Mouse (Mus musculus): ENCODE measurements around the gene Rassf7. TPM values are rescaled to one million over a fixed set of nuclear protein-coding genes. Genes with fewer than 3 reads are reported as not detected.
A peak's percentile ranks its signal among the peaks of the same experiment; 100 is the strongest.

The Rassf7 gene
- polyA plus RNA-seq, 1 experiment from 2014 or later = 84.2 TPM

DNA sequence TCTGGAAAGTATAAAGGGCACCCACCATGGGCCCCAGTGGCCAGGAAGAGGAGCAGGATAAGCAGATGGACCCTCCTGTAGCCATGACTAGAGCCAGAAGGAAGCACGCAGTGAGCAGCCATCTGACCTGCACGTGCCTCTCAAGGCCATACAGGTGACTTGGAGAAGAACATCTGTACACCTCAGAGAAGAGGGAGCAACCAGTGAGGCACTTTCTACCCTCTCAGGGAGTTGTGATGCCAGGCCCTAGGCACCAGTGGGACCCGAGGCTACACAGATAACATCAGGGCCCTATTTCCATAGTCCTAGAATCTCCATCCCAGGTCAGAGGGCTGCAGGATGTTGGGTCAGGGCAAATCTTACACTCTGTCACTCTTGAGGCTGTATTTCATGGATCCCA lies 25.4 kb upstream of the Rassf7 start:
- H3K36me3 ChIP-seq (ENCODE audit: control insufficient read depth, insufficient read depth, low read length) = peaks cover 26% of the 10 kb centered on the region
- 93% methylated on average over 3 of the region's 3 CpGs for WGBS
- H3K4me1 ChIP-seq (replicated peaks; ENCODE audit: control insufficient read depth, insufficient read depth) = peaks cover 6% of the 10 kb centered on the region; the same call in 1 of the 2 replicates
- no peak overlapping the region for H3K9ac ChIP-seq (ENCODE audit: low read length)
- DNase-seq (ENCODE audit: low spot score) (no peak), ATAC-seq (ENCODE audit: low FRiP score, low TSS enrichment) (no peak)
- H3K9me3 ChIP-seq (ENCODE audit: control insufficient read depth, low read length) = no peaks in the 10 kb centered on the region
- no peak overlapping the region for H3K4me2 ChIP-seq (replicated peaks; ENCODE audit: low read depth)
- H3K27ac ChIP-seq (replicated peaks) = no peak overlapping the region
- no peak overlapping the region for H3K4me3 ChIP-seq (ENCODE audit: low read depth, low read length)
- TF ChIP-seq EP300 (optimal IDR thresholded peaks at IDR 0.05) (no peak), CTCF (IDR thresholded peaks at IDR 0.05; ENCODE audit: low read depth) (no peak)
- H3K27me3 ChIP-seq (ENCODE audit: control insufficient read depth, insufficient read depth, low read length) = no peaks in the 10 kb centered on the region

DNA sequence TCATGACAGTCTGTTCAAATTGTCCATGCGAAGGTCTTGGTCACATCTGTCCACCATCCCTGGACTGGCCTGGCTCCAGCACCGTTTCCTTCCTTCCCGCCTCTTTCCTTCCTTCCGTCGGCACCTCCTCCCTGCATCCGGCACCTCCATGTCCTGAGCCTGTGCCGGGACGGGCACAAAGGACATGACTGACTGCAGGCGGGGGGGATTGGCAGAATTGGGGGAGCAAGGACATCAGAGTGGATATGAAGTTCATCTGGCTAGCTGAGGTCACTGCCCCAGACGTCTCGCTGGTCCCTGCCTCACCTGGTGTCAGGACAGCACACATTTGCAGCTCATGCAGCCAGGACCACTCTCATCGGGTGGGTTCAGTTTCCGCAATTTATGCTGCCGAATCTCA lies 24.6 kb upstream of the Rassf7 start:
- ATAC-seq (ENCODE audit: low FRiP score, low TSS enrichment) (no peak), DNase-seq (ENCODE audit: low spot score) (no peak)
- H3K36me3 ChIP-seq (ENCODE audit: control insufficient read depth, insufficient read depth, low read length) = peaks cover 26% of the 10 kb centered on the region
- H3K9me3 ChIP-seq (ENCODE audit: control insufficient read depth, low read length) = no peaks in the 10 kb centered on the region
- no peak overlapping the region for H3K27ac ChIP-seq (replicated peaks)
- H3K4me1 ChIP-seq (replicated peaks; ENCODE audit: control insufficient read depth, insufficient read depth) = peaks cover 6% of the 10 kb centered on the region; the same call in 1 of the 2 replicates
- no peak for TF ChIP-seq CTCF (IDR thresholded peaks at IDR 0.05; ENCODE audit: low read depth)
- no peak for TF ChIP-seq EP300 (optimal IDR thresholded peaks at IDR 0.05)
- H3K9ac ChIP-seq (ENCODE audit: low read length) = no peak overlapping the region
- no peak overlapping the region for H3K4me3 ChIP-seq (ENCODE audit: low read depth, low read length)
- H3K4me2 ChIP-seq (replicated peaks; ENCODE audit: low read depth) = no peak overlapping the region
- WGBS = 80% methylated on average over 14 of the region's 14 CpGs
- H3K27me3 ChIP-seq (ENCODE audit: control insufficient read depth, insufficient read depth, low read length) = no peaks in the 10 kb centered on the region

DNA sequence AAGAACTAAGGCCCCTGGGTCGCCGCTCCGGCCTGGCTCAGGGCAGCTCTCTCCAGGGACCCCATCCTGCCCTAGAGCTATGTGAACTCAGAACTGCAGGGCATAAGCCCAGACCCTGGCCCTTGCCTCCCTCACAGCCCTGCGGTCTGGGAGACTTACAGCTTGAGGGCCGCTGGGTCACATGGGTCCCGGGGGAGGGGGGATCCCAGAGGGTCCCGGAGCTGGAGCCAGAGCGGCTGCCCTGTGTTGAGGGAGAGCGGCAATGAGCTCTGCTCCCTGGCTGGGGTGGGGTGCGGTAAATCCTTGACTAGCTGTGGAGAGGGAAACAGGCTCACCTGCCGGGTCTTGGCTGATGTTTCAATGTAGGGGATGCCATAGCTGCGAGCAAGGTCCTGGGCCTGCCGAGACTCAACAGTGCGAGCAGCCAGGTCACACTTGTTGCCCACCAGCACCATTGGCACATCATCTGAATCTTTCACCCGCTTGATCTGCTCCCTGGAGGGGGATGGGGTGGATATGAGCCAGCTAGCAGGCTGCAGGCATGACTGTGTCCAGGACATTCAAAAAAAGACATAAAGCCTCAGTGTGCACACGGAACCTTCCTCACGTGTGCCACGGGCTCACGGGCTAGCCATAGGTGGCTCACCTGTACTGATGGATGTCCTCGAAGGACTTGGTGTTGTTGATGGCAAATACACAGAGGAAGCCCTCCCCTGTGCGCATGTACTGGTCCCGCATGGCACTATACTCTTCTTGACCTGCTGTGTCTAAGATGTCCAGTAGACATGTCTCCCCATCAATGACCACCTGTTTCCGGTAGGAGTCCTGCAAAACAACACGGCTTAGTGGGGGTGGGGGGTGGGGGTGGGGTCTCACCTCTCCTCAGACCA lies 23.6 kb upstream of the Rassf7 start:
- DNase-seq (ENCODE audit: low spot score) (no peak), ATAC-seq (ENCODE audit: low FRiP score, low TSS enrichment) (no peak)
- Histone ChIP-seq H3K4me2 (replicated peaks; ENCODE audit: low read depth) (peak overlapping the region; percentile 87), H3K36me3 (ENCODE audit: control insufficient read depth, insufficient read depth, low read length) (peaks cover 26% of the 10 kb centered on the region), H3K27me3 (ENCODE audit: control insufficient read depth, insufficient read depth, low read length) (no peaks in the 10 kb centered on the region), H3K4me3 (ENCODE audit: low read depth, low read length) (peak overlapping the region; percentile 76; the same call in 1 of the 2 replicates), H3K9ac (ENCODE audit: low read length) (no peak overlapping the region; the same call in 1 of the 2 replicates), H3K4me1 (replicated peaks; ENCODE audit: control insufficient read depth, insufficient read depth) (peaks cover 6% of the 10 kb centered on the region; the same call in 1 of the 2 replicates), H3K9me3 (ENCODE audit: control insufficient read depth, low read length) (no peaks in the 10 kb centered on the region), H3K27ac (replicated peaks) (no peak overlapping the region)
- WGBS = 87% methylated on average over 24 of the region's 24 CpGs
- no peak for TF ChIP-seq CTCF (IDR thresholded peaks at IDR 0.05; ENCODE audit: low read depth)
- no peak for TF ChIP-seq EP300 (optimal IDR thresholded peaks at IDR 0.05)

DNA sequence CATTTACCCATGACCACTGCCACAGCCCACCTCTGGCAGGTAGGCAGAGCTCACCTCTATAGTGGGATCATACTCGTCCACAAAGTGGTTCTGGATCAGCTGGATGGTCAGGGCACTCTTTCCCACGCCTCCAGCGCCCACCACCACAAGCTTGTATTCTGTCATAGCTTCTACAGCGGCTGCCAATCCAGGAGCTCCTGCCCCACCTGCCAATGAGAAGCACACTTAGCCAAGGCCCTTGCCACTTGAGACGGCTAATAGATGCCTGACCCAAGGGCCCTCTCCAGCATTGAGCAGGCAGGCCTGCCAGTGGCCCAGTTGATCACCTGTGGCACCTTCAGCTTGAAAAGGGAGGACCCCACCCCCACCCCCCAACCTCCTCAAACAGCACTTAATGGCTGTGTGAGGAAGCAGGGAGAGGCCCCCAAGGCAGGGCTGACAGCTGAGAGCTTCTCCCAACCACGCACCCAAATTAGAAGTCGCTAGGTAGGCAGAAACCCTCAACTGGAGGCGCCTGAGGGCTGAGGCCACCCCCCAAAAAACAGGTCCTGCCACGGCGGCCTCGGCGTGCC lies 22.8 kb upstream of the Rassf7 start:
- no peaks in the 10 kb centered on the region for H3K9me3 ChIP-seq (ENCODE audit: control insufficient read depth, low read length)
- 23% methylated on average over 12 of the region's 12 CpGs for WGBS
- no peaks in the 10 kb centered on the region for H3K27me3 ChIP-seq (ENCODE audit: control insufficient read depth, insufficient read depth, low read length)
- peak overlapping the region; percentile 76 for H3K4me3 ChIP-seq (ENCODE audit: low read depth, low read length)
- peaks cover 26% of the 10 kb centered on the region for H3K36me3 ChIP-seq (ENCODE audit: control insufficient read depth, insufficient read depth, low read length)
- peak overlapping the region; percentile 91 for H3K27ac ChIP-seq (replicated peaks)
- peak overlapping the region; percentile 87 for H3K4me2 ChIP-seq (replicated peaks; ENCODE audit: low read depth)
- TF ChIP-seq EP300 (optimal IDR thresholded peaks at IDR 0.05) (no peak), CTCF (IDR thresholded peaks at IDR 0.05; ENCODE audit: low read depth) (no peak)
- peaks cover 6% of the 10 kb centered on the region; the same call in 1 of the 2 replicates for H3K4me1 ChIP-seq (replicated peaks; ENCODE audit: control insufficient read depth, insufficient read depth)
- peak overlapping the region; percentile 97 for H3K9ac ChIP-seq (ENCODE audit: low read length)
- ATAC-seq (ENCODE audit: low FRiP score, low TSS enrichment) (no peak), DNase-seq (ENCODE audit: low spot score) (no peak)

DNA sequence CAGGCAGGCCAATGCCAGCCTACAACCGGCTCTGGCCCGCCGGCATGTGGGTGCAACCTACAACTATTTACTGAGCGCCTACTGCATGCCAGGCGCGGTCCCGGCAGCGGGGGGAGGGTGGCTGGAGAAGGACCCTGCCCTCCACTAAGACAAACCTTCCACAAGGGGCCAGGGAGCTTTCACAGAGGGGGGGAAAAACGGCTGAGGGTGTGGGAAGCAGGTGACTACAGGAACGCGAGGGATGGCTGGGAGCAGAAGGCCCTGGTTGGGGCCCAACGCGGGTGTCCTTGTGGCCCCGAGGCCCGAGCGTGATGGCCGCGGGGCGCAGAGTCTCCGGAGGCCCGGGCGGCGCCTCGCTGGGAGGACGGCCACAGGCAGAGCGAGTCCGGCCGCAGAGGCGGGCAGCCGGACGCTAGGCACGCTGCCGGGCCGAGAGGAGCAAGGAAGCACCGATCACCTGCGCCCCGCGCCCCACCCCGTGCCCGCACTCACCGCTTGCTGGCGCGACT lies 22.3 kb upstream of the Rassf7 start:
- Histone ChIP-seq H3K36me3 (ENCODE audit: control insufficient read depth, insufficient read depth, low read length) (peaks cover 26% of the 10 kb centered on the region), H3K4me1 (replicated peaks; ENCODE audit: control insufficient read depth, insufficient read depth) (peaks cover 6% of the 10 kb centered on the region; the same call in 1 of the 2 replicates), H3K9ac (ENCODE audit: low read length) (peak overlapping the region; percentile 97), H3K4me2 (replicated peaks; ENCODE audit: low read depth) (peak overlapping the region; percentile 87), H3K4me3 (ENCODE audit: low read depth, low read length) (peak overlapping the region; percentile 76), H3K27ac (replicated peaks) (peak overlapping the region; percentile 91), H3K27me3 (ENCODE audit: control insufficient read depth, insufficient read depth, low read length) (no peaks in the 10 kb centered on the region), H3K9me3 (ENCODE audit: control insufficient read depth, low read length) (no peaks in the 10 kb centered on the region)
- ATAC-seq (ENCODE audit: low FRiP score, low TSS enrichment) (peak; percentile 21), DNase-seq (ENCODE audit: low spot score) (peak; percentile 70)
- TF ChIP-seq EP300 (optimal IDR thresholded peaks at IDR 0.05) (peak; percentile 77), CTCF (IDR thresholded peaks at IDR 0.05; ENCODE audit: low read depth) (no peak)
- WGBS = under 1% methylated on average over 35 of the region's 43 CpGs
